Mouse (Mus musculus): ENCODE data around the gene Rsph3a. TPM values are rescaled to one million over a fixed set of nuclear protein-coding genes. Genes with fewer than 3 reads are reported as not detected.
A peak's percentile ranks its signal among the peaks of the same experiment; 100 is the strongest.
"Not testable (repeated sequence)": the region's sequence is repeated elsewhere in the genome, so short reads cannot be mapped to it uniquely, and the experiment has no call there.

The Rsph3a gene
- total RNA-seq, 2 experiments from 2014 or later, result 36.5 to 52.9 TPM

GRCm38 (mm10) chr17:7927582-7928535 is 17.6 kb upstream of the Rsph3a start:
- DNase-seq (ENCODE audit: low spot score in 2 of 2), result peak; percentile 76 to 80

GRCm38 (mm10) chr17:7928662-7929061 is 16.8 kb upstream of the Rsph3a start:
- DNase-seq (ENCODE audit: low spot score in 2 of 2), result no peak

DNA sequence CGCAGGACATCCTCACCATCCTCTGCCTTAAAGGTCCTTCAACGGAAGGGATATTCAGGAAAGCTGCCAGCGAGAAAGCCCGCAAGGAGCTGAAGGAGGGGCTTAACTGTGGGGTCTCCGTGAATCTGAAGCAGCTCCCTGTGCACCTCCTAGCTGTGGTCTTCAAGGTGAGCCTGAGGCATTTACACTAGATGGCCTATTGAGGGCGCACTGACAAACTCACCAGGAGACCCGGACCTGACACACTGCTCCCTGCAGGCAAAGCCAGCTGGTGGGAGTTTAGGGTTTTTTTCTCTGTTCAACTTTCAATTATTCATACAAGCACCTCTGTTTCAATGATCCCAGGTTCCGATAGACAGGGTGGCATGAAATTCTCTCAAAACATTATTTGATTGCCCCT is 16.1 kb upstream of the Rsph3a start:
- DNase-seq (ENCODE audit: low spot score in 2 of 2), result no peak

DNA sequence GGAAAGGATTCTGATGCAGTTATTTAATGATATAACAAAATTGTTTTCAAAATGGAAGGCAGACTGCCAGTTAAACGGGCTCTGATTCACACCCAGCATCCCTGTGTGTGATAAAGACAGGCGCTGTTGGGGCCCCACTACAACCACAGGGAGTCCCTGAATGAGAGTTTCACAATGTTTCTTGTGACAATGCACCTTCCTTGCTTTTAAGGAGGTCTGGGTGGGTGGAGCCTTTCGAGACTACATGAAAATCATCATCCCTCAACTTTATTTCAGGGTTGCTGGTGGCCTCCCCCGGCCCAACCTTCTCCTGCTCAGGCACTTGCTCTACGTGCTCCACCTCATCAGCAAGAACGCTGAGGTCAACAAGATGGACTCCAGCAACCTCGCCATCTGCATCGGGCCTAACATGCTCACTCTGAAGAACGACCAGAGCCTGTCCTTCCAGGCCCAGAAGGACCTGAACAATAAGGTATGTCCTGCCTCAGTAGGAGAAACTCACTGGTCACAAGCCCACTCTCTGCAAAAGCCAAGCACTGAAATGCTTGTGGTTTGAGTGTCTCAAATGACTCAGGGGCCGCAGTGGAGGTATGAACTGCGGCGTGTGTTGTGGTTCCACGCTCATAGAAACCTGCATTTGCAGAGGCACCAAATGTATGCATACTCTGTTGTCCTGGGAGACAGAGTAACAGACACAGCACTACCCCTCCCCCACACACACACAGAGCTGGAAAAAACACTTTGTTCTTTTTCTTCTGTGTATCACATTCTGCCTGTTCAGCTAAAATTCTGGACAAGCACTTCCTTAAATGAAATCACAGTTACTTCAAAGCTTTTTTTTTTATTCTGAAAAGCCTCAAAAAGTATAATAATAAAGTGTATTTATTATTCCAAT is 14.1 kb upstream of the Rsph3a start:
- no peak for DNase-seq (ENCODE audit: low spot score in 2 of 2)

DNA sequence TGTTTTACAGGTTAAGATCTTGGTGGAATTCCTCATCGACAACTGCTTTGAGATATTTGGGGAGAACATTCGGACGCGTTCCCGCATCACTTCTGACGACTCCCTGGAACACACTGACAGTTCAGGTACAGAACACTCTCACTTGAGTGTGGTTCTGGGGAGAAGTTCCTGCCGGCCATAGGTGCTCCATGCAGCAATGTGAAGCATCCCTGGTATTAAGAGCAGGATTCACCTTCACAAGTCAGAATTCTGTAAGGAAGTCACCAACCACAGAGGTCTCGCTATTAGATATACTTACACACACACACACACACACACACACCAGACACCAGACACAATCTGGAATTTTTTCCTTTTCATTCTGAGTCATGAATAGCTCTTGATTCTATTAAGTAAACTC is 13.3 kb upstream of the Rsph3a start:
- DNase-seq (ENCODE audit: low spot score in 2 of 2), result not testable (repeated sequence)

- DNase-seq (ENCODE audit: low spot score in 2 of 2), result no peak
These were observed 5.8 kb upstream of the Rsph3a start for GRCm38 (mm10) chr17:7939640-7940039.

GRCm38 (mm10) chr17:7946053-7946627 is 726 bp downstream of the Rsph3a start:
- DNase-seq (ENCODE audit: low spot score in 2 of 2), result not testable (repeated sequence)

- not testable (repeated sequence) for DNase-seq (ENCODE audit: low spot score in 2 of 2)
These were observed 5.9 kb downstream of the Rsph3a start for GRCm38 (mm10) chr17:7951333-7951732.

DNA sequence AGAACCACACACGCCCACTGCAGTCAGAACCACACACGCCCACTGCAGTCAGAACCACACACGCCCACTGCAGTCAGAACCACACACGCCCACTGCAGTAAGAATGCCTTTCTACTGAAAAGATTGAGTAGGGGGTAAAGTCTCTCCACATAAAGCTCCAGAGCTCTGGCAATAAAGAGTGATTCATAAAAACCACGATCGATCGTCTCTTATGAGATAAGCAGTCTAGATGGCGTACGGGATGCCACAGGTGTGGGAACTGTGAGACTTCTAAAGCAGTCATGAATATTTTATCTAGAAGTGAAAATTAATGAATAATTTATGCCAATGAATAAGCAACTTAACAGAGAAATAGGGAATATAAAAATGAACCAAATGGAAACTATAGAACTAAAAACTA is 11.8 kb downstream of the Rsph3a start:
- not testable (repeated sequence) for DNase-seq (ENCODE audit: low spot score in 2 of 2)

DNA sequence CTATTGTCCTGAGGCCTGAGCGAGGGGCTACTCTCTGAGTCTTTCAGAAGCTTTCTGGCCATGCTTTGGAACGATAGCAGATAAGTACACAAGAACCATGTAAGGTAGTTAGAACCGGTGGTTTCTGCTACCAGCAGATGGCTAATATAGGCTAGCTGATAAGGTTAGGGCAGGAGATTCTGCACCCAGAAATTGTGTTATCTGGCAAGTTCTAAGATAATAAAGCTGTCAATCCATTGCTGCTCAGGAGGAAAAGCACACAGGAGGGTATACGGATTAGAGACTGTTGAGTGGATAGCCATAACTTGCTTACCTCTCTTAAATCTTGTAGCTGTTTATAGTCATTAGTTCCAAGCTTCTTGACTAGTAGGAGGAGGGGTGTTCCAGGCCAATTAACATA is 17.9 kb downstream of the Rsph3a start:
- DNase-seq (ENCODE audit: low spot score in 2 of 2), result not testable (repeated sequence)

GRCm38 (mm10) chr17:7964398-7964797 is 19.0 kb downstream of the Rsph3a start:
- DNase-seq (ENCODE audit: low spot score in 2 of 2), result not testable (repeated sequence)

- DNase-seq (ENCODE audit: low spot score in 2 of 2), result not testable (repeated sequence)
These were observed 23.1 kb downstream of the Rsph3a start for GRCm38 (mm10) chr17:7968490-7968889.

DNA sequence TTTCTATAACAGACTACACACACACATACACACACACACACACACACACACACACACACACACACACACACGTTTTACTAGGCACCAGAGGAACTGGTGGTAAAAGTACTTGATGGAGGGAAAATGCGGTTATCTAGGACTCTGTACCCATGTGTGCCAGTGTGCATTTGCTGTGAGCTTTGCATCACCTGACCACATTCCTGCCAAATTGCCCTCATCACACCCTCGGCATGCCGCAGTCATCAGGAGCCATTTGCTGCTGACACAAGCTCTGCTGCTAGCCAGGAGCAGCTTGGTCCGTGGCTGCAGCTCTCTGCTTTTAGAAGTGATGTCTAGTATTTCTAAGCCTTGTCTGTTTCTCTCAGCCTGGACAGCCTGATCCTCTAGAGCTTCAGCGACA is 24.4 kb downstream of the Rsph3a start:
- not testable (repeated sequence) for DNase-seq (ENCODE audit: low spot score in 2 of 2)

DNA sequence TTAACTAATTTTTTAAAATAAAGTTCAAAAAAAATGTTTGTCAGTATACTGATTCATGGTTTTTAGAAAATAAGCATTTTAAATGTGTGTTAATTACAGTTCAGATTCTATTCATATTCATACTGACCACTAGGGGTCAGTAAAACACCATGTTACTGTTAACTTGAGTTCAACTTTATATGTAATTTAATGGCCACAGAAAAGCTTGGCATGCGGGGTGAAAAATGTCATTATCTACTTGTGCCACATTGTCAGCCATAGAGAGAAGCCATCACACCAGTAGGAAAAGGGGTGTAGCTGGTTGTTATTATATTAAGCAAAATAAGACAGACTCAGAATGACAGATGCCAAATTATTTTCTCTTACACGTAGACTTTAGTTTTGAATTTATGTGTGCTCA is 38.1 kb downstream of the Rsph3a start:
- DNase-seq (ENCODE audit: low spot score in 2 of 2), result not testable (repeated sequence)

GRCm38 (mm10) chr17:7985597-7985996 is 40.2 kb downstream of the Rsph3a start:
- DNase-seq (ENCODE audit: low spot score in 2 of 2), result not testable (repeated sequence)

- not testable (repeated sequence) for DNase-seq (ENCODE audit: low spot score in 2 of 2)
These were observed 41.6 kb downstream of the Rsph3a start for GRCm38 (mm10) chr17:7987038-7987437.

- DNase-seq (ENCODE audit: low spot score in 2 of 2), result not testable (repeated sequence)
These were observed 57.8 kb downstream of the Rsph3a start for GRCm38 (mm10) chr17:8003248-8003647.

GRCm38 (mm10) chr17:8006771-8007170 is 61.4 kb downstream of the Rsph3a start:
- DNase-seq (ENCODE audit: low spot score in 2 of 2), result not testable (repeated sequence)

GRCm38 (mm10) chr17:8009565-8009964 is 64.2 kb downstream of the Rsph3a start:
- DNase-seq (ENCODE audit: low spot score in 2 of 2), result not testable (repeated sequence)

- not testable (repeated sequence) for DNase-seq (ENCODE audit: low spot score in 2 of 2)
These were observed 68.6 kb downstream of the Rsph3a start for GRCm38 (mm10) chr17:8013974-8014373.

DNA sequence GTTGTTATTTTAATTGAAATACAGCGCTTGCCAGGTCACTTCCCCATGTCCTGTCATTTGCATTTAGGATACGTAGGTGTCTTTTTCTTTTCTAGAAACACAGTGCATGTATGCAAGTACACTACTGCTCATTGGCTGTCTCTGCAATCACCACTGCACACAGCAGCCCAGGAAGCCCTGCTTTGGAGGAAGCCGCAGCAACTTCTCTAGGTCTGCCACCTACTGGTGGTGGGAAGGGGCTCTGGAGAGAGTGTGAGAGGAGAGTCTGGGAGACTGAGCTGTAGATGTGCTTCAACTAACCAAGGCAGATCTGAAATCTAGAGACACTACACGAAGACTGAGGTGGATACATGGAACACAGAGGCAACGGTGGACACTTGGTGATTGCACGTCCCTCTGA is 77.3 kb downstream of the Rsph3a start:
- not testable (repeated sequence) for DNase-seq (ENCODE audit: low spot score in 2 of 2)

Data from adrenal gland, adult 18-20 months (tissue).